Mouse (Mus musculus): ENCODE measurements around the gene Cbarp. TPM values are rescaled to one million over a fixed set of nuclear protein-coding genes. Genes with fewer than 3 reads are reported as not detected.
A peak's percentile ranks its signal among the peaks of the same experiment; 100 is the strongest.
"Not testable (repeated sequence)": the region's sequence is repeated elsewhere in the genome, so short reads cannot be mapped to it uniquely, and the experiment has no call there.

Cbarp gene
- polyA plus RNA-seq, 3 experiments from 2014 or later, result 0.60 to 2.3 (median 1.3) TPM

- ATAC-seq, result no peak
Measured at GRCm38 (mm10) chr10:80170052-80170451, 29.4 kb upstream of the Cbarp start.

DNA sequence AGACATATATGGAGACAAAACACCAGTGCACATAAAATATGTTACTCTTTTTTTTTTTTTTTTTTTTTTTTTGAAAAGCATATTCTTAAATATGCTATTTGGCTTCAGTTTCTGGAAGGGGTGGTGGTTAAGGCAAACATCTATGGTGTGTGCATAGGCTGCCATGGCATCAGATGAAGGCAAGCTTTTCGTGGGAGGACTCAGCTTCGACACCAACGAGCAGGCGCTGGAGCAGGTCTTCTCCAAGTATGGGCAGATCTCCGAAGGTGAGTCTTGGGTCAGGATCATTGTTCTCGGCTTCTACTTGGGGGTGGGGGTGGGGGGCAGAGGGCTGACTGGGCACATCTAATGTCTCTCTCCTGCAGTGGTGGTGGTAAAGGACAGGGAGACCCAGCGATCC is 29.0 kb upstream of the Cbarp start:
- no peak for ATAC-seq

DNA sequence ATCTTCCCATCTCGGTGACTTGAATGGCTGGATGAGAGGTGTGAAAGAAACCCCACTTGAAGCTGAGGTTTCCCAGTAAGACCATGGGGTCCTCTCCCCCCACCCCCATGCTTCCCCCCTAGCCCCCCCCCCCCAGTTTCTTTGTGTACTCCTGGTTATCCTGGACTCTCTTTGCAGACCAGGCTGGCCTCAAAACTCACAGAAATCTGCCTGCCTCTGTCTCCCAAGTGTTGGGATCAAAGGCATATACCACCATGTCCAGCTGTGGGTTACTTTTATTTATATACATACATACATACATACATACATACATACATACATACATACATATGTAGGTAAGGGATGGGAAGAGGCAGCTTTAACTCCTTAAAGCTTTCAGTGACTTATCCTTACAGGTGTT is 28.4 kb upstream of the Cbarp start:
- no peak for ATAC-seq

DNA sequence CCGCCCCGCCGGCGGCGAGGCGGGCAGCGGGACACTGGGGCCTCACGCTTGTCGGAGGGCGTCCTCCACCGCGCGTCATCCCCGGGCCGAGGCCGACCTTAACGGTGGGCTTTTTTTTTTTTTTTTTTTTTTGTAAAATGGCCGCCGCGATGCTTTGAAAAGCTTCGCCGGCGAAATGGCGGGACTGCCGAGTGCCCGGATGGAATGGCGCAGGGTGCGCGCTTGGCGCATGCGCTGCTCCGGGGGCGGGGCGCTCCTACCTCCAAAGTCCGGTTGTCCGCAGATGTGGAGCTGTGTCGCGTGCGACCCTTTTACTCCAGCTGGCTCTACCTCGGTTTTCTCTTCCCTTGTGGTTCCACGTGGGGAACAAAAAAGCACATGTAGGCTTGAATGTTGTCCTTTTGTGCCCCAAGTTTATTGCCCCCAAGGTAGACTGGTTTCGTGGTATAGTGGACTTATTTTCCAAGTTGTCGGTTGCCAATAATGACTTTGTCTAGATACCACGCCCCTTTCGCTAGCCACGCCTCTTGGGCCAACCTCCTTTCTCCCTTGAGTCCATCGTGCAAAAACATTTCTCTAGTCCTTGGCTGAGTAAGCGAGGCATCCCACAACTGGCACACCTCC is 27.5 kb upstream of the Cbarp start:
- ATAC-seq, result peak; percentile 14

GRCm38 (mm10) chr10:80167460-80168037 is 26.9 kb upstream of the Cbarp start:
- peak; percentile 88 for ATAC-seq

DNA sequence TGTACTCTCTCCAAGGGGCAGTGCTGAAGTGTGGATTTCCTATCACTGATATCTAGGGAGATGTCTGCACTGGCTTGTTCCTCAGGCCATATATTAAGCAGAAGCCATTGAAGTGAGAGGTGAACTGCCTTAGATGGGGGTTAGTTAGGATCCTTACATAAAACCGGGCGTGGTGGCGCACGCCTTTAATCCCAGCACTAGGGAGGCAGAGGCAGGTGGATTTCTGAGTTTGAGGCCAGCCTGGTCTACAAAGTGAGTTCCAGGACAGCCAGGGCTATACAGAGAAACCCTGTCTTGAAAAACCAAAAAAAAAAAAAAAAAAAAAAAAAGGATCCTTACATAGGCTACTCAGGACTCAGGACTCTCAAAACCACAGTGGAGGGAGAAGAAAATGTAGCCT is 25.5 kb upstream of the Cbarp start:
- ATAC-seq, result not testable (repeated sequence)

DNA sequence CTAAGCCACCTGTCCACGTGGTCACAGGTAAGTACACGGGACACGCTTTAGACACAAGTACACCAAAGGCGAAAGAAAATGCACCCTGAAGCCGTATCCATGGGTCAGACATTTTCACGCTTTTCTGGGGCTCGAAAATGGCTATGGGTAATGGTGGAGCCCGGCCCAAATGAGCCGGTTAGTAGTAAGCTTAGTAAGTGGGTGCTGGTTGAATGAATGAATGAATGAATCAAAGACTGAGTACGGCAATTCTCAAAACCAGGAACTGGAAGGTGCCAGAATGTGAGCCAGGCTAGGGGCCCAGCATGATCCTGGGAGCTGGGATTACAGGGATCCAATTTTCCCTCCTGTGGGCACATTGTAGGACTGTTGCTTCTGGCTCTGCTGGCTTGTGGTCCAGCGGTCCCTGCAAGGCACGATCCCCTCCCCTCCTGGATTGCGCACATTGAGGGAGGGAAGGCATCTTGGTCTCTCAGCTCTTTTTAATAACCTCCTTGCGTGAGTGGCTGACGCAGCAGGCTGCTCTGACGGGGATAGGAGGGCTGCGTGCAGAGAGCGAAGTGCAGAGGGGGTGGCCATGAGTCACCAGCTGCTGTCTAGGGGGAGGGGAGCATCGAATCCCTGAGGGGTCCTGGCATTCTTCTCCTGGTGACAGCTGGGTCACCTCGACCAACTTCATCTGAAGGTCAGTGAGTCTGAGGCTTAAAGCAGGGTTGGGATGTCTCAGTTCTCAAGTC is 24.9 kb upstream of the Cbarp start, which contains the start of gene Cirbp:
TSS of gene Cirbp (plus strand) at position 594 of the 737 bp plus-strand sequence.
- ATAC-seq, result no peak

DNA sequence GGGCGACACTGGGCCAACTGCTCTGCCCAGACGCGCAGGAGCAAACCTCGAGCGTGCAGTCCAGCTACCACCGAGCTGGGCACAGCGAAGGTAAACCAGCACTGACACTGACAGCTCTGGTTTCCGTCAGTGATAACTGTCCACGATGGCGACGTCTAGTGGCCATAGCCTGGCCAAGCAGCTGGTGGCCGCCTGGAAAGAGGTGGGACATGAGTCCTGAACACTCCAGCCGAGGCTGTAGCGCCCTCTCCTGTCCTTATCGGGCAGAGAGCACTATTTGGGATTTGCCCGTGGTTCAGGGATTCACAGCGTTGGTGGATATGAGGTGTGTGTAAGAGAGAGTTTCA is 24.3 kb upstream of the Cbarp start:
- peak; percentile 22 for ATAC-seq

GRCm38 (mm10) chr10:80164161-80164997 is 23.7 kb upstream of the Cbarp start:
- ATAC-seq, result no peak

DNA sequence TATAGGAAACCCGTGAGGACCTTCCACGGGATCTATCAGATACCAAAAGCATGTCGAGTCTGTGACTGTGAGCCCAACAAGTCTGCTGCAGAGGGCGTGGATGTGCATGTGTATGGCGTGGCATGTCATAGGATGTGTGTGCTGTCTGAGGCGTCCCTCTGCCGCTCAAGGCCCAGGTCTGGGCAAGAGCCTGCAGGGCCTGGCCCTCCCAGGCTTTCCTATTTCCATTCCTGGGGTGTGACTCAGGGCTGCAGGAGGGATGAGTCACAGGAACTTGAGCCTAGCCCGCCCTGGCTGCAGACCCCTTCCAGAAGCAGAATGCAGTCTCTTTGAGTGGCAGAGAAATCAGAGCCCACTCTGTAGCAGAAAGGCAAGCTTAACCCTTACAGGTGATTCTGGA is 23.1 kb upstream of the Cbarp start:
- ATAC-seq, result no peak

- ATAC-seq, result no peak
Measured at GRCm38 (mm10) chr10:80162716-80163299, 22.2 kb upstream of the Cbarp start.

GRCm38 (mm10) chr10:80162243-80162608 is 21.6 kb upstream of the Cbarp start:
- no peak for ATAC-seq

- ATAC-seq, result no peak
Measured at GRCm38 (mm10) chr10:80161522-80162242, 21.0 kb upstream of the Cbarp start.

GRCm38 (mm10) chr10:80160455-80161371 is 20.1 kb upstream of the Cbarp start:
- ATAC-seq, result no peak

DNA sequence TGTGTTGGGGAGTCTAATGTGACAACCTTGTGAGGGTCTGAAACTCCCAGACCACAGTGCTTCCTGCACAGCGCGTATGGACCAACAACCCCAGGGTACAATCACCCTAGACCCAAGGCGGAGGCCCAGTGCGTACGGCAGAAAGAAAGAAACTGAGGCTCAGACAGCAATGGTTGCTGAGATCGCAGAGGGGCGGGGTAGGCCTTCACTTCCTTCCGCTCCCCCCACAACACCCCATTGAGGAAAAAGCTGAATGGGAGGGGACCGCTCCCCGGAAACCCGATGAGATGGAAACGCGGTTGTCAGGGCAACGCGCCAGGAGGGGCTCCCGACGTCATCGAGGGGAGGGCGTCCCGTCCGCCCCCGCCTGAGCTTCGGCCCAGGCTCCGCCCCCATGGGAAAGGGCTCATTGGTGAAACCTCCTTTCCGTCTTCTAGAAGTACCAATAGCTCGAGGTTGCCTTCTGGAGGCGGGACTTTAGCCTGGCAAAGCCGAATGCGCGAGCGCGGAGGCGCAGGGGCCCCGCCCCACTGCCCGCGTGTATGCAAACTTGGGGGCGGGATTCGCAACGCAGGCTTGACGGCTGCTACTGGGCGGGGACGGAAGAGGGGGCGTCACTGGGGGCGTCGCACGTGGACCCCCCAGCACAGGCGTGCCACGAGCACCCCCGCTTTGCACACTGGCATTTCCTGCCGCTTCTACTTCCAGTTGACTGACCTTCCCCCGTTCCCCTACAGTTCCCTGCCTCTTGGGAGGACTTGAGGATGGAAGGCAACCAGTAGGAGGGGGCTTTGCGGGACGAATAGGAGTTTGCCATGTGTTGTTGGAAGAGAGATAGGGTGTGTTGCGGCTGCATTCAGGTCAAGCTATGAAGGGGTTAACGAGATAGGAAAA is 19.2 kb upstream of the Cbarp start:
- ATAC-seq, result peak; percentile 89

DNA sequence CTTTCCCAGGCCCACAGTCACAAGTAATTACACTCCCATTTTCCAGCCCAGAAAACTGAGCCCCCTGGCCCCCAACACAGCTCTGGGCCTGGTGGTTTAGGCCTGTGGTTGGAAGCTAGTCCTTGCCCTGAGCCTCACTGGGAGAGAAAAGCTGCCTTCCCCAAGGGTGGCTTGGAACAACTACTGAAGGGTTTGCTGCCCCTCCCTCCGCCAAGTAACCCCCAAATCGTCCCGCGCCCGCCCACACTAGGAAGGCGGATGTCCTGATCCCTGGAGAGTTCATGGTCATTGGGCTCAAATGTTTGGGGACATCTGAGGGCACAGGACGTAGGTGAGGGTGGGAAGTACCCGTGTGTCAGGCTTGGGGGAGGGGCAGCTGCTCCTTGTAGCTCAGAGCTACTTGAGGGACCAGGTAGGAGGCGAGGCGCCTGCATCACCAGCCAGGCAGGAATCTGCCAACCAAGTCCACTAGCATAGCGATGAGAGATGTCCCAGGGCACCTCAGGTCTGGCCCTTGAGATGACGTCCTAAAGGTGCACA is 18.5 kb upstream of the Cbarp start:
- ATAC-seq, result no peak

GRCm38 (mm10) chr10:80158307-80158986 is 17.8 kb upstream of the Cbarp start:
- ATAC-seq, result peak; percentile 45

DNA sequence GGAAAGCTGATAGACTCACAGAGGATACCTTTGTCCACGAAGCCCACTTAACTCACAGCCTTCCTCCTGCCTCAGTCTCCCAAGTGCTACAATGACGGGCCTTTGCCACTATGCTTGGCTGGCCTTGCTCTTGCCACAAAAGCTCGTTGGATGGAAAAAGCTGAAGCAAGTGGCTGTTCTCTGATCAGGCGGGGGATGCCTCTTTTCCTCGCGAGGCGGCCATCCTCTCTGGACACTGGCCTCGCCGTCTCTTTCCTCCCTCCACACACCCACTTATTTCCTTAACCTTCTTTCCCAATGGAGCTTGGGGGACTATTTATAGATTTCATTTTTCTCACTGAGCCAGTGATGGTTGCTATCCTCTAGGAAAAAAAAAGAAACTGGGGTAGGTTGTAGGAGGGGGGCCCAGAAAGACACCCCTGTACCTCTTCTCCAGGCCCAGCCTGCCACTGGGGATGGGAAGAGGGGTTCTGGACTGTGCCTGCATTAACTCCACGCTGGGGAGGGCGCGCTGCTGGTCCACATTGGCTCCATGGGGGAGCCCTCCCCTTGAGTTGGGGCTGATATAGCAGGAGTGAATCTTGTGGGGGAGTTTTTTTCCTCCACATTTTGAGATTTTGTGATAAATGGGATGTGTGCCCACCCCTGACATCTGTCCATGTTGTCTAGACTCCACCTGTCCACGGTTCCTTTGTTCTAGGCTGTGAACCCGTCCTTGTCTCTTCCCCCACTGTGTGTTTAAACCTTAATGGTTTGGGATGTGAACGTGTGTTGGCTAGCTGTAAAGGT is 16.7 kb upstream of the Cbarp start:
- ATAC-seq, result no peak
